Mouse (Mus musculus) small intestine, adult 2 months (tissue): Measurements from ENCODE around the gene Pigo.

Experiments
- CTCF ChIP-seq: fragments of 200-500 bp; IDR thresholded peaks from 2 replicates; pipeline ENCODE4 v1.5.1; 2012; ENCODE audit warnings: low read depth, mild to moderate bottlenecking, control low read depth, inconsistent platforms, low read length, moderate library complexity, mixed read lengths; ENCODE audit not compliant: insufficient replicate concordance, insufficient read length; ENCODE audit errors: extremely low read depth
- POLR2A ChIP-seq: fragments of 200-500 bp; IDR thresholded peaks from 2 replicates; pipeline ENCODE4 v1.6.1; 2012; ENCODE audit warnings: low read depth, mild to moderate bottlenecking, control low read depth, inconsistent platforms, low read length, moderate library complexity

GRCm38 (mm10) chr4:43045285-43045658 lies 19.7 kb upstream of the Pigo start:
- no peak for TF ChIP-seq POLR2A
- no peak for TF ChIP-seq CTCF
